In genomic region chr2:26576462-26576861, GRCm38 (mm10) we compare ENCODE assay signal across 12 mouse cellular contexts. TPM values are rescaled to one million over a fixed set of nuclear protein-coding genes. Genes with fewer than 3 reads are reported as not detected.
A peak's percentile ranks its signal among the peaks of the same experiment; 100 is the strongest.
DNase-seq lines count a peak whose midpoint lies in the region; ATAC-seq and TF ChIP-seq lines count a peak whose summit lies in the region.
"Had no signal": no experiment of that assay in that cellular context is flagged by ENCODE, and none has a peak within 500 bp of the region (broad histone marks: within the 10 kb centered on the region; RNA-seq: fewer than 3 reads in every experiment).

No protein-coding gene starts in this region.

- no peak for ATAC-seq in heart, embryonic 13.5 days (ENCODE audit: extremely low read depth, insufficient number of reproducible peaks, low FRiP score, low TSS enrichment)
- no peak for ATAC-seq in lung, postnatal 0 days
- ATAC-seq in heart, postnatal 0 days (ENCODE audit: insufficient read depth, low read depth), result no peak

- no peaks in the 10 kb centered on the region for H3K9me3 ChIP-seq in heart, embryonic 13.5 days
- no peaks in the 10 kb centered on the region for H3K9me3 ChIP-seq in lung, postnatal 0 days (ENCODE audit: low read length)
- no peaks in the 10 kb centered on the region for H3K9me3 ChIP-seq in heart, postnatal 0 days (replicated peaks; ENCODE audit: control insufficient read depth, low read length)

- peaks cover 84% of the 10 kb centered on the region for H3K4me1 ChIP-seq in heart, embryonic 13.5 days
- H3K4me1 ChIP-seq in lung, postnatal 0 days (ENCODE audit: insufficient read depth, low read depth, low read length), result peaks cover 13% of the 10 kb centered on the region
- H3K4me1 ChIP-seq in heart, postnatal 0 days (ENCODE audit: control insufficient read depth, insufficient read depth), result peaks cover 42% of the 10 kb centered on the region
- peaks cover 2% of the 10 kb centered on the region; the same call in 1 of the 2 replicates for H3K4me1 ChIP-seq in small intestine, adult 2 months (ENCODE audit: control insufficient read depth, insufficient read depth, insufficient read length, low read length)

- no peaks in the 10 kb centered on the region for H3K36me3 ChIP-seq in heart, embryonic 13.5 days
- H3K36me3 ChIP-seq in lung, postnatal 0 days (ENCODE audit: insufficient read depth, low read length), result no peaks in the 10 kb centered on the region
- no peaks in the 10 kb centered on the region for H3K36me3 ChIP-seq in heart, postnatal 0 days (replicated peaks; ENCODE audit: control insufficient read depth, insufficient read depth, low read length)
- no peaks in the 10 kb centered on the region for H3K36me3 ChIP-seq in small intestine, adult 2 months (ENCODE audit: control insufficient read depth, insufficient read depth, low read length)

- H3K9ac ChIP-seq in heart, embryonic 13.5 days, result no peak overlapping the region
- no peak overlapping the region for H3K9ac ChIP-seq in lung, postnatal 0 days (replicated peaks; ENCODE audit: low read depth)
- no peak overlapping the region for H3K9ac ChIP-seq in heart, postnatal 0 days (replicated peaks; ENCODE audit: low read depth, low read length)

- no peak for TF ChIP-seq CTCF in lung, postnatal 0 days (IDR thresholded peaks at IDR 0.05)
- TF ChIP-seq CTCF in heart, postnatal 0 days (IDR thresholded peaks at IDR 0.05; ENCODE audit: low read depth), result no peak
- no peak for TF ChIP-seq CTCF in small intestine, adult 2 months (IDR thresholded peaks at IDR 0.05; ENCODE audit: extremely low read depth, insufficient read length, insufficient replicate concordance, low read depth, low read length)

- 0 out of 2 replicates have a peak overlapping the region, but pooled peaks have one; percentile 2 for H3K4me2 ChIP-seq in heart, embryonic 13.5 days
- peak overlapping the region; percentile 19; the same call in 1 of the 2 replicates for H3K4me2 ChIP-seq in lung, postnatal 0 days (replicated peaks; ENCODE audit: low read depth, low read length)
- no peak overlapping the region for H3K4me2 ChIP-seq in heart, postnatal 0 days (ENCODE audit: low read depth, low read length)

- TF ChIP-seq EP300 in lung, postnatal 0 days (IDR thresholded peaks at IDR 0.05), result no peak
- no peak for TF ChIP-seq EP300 in heart, postnatal 0 days (IDR thresholded peaks at IDR 0.05; ENCODE audit: low read depth)

- no peak overlapping the region for H3K4me3 ChIP-seq in heart, embryonic 13.5 days
- no peak overlapping the region for H3K4me3 ChIP-seq in lung, postnatal 0 days (ENCODE audit: low read depth, low read length)
- H3K4me3 ChIP-seq in heart, postnatal 0 days (ENCODE audit: low read depth, low read length), result no peak overlapping the region
- H3K4me3 ChIP-seq in small intestine, adult 2 months (ENCODE audit: low read depth, low read length), result no peak overlapping the region

- WGBS in heart, embryonic 13.5 days, result 44% methylated on average over 4 of the region's 4 CpGs
- 48% methylated on average over 4 of the region's 4 CpGs for WGBS in lung, postnatal 0 days
- WGBS in heart, postnatal 0 days, result 58% methylated on average over 4 of the region's 4 CpGs
- 59% methylated on average over 4 of the region's 4 CpGs for WGBS in small intestine, adult 2 months

- peak overlapping the region; percentile 90 for H3K27ac ChIP-seq in heart, embryonic 13.5 days (replicated peaks)
- H3K27ac ChIP-seq in lung, postnatal 0 days (ENCODE audit: low read length), result peak overlapping the region; percentile 89
- H3K27ac ChIP-seq in heart, postnatal 0 days (ENCODE audit: low read depth), result peak overlapping the region; percentile 90
- peak overlapping the region; percentile 45; the same call in 1 of the 2 replicates for H3K27ac ChIP-seq in small intestine, adult 2 months (ENCODE audit: insufficient read depth, low read depth, low read length)

- no peaks in the 10 kb centered on the region for H3K27me3 ChIP-seq in heart, embryonic 13.5 days (replicated peaks)
- H3K27me3 ChIP-seq in lung, postnatal 0 days (replicated peaks; ENCODE audit: insufficient read depth, low read length), result no peaks in the 10 kb centered on the region
- no peaks in the 10 kb centered on the region for H3K27me3 ChIP-seq in heart, postnatal 0 days (ENCODE audit: control insufficient read depth, insufficient read depth, low read length)
- H3K27me3 ChIP-seq in small intestine, adult 2 months (ENCODE audit: control insufficient read depth, insufficient read depth, low read length), result no peaks in the 10 kb centered on the region

- no peak for DNase-seq in heart, adult 18-20 months
- no peak for DNase-seq in lung, postnatal 0 days (ENCODE audit: low spot score)
- DNase-seq in lung, adult 18-20 months, result no peak
- no peak for DNase-seq in heart, postnatal 0 days (ENCODE audit: low spot score)
- no peak for DNase-seq in gastrocnemius, adult 18-20 months (ENCODE audit: low spot score)
- DNase-seq in cerebellum, postnatal 25 days, result no peak
- DNase-seq: cerebellum, adult 11 months had no signal

- no peak for TF ChIP-seq POLR2A in small intestine, adult 2 months (IDR thresholded peaks at IDR 0.05; ENCODE audit: low read depth, low read length)

RNA-seq across cellular contexts. Expression of gene Egfl7, which starts 3.4 kb away (rescaled TPM):
- 170 and 185 TPM in 2 replicates for polyA plus RNA-seq in heart, embryonic 13.5 days (2015; fragmentation: Nextera tagmentation; extraction: Ambion mirVana)
- 10 to 100 TPM; 94.2 to 94.8 TPM for total RNA-seq in heart, adult 18-20 months (2021)
- polyA plus RNA-seq in lung, postnatal 0 days (2015; fragmentation: Nextera tagmentation; extraction: Ambion mirVana), result 412 and 467 TPM in 2 replicates
- total RNA-seq in heart, postnatal 0 days (2014; rRNA removed; ENCODE audit: low replicate concordance), result 375 and 401 TPM in 2 replicates
- polyA plus RNA-seq in heart, postnatal 0 days (2015; fragmentation: Nextera tagmentation; extraction: Ambion mirVana), result 158 and 159 TPM in 2 replicates
- polyA plus RNA-seq in small intestine, adult 2 months (2012; rRNA removed), result 61.1 and 96.8 TPM in 2 replicates
- 10 to 100 TPM; 19.6 to 34.7 TPM for total RNA-seq in gastrocnemius, adult 18-20 months (2021)

RNA-seq across cellular contexts. Expression of gene Gm20532, which starts 10.0 kb away (rescaled TPM):
- not detected in 2 replicates for polyA plus RNA-seq in heart, embryonic 13.5 days (2015; fragmentation: Nextera tagmentation; extraction: Ambion mirVana)
- not detected for total RNA-seq in heart, adult 18-20 months (2021)
- polyA plus RNA-seq in lung, postnatal 0 days (2015; fragmentation: Nextera tagmentation; extraction: Ambion mirVana), result not detected in 2 replicates
- total RNA-seq in heart, postnatal 0 days (2014; rRNA removed; ENCODE audit: low replicate concordance), result not detected in 2 replicates
- polyA plus RNA-seq in heart, postnatal 0 days (2015; fragmentation: Nextera tagmentation; extraction: Ambion mirVana), result not detected in 2 replicates
- polyA plus RNA-seq in small intestine, adult 2 months (2012; rRNA removed), result not detected in 2 replicates
- total RNA-seq in gastrocnemius, adult 18-20 months (2021), result not detected
- total RNA-seq: layer of hippocampus, postnatal 10 days had no signal
- polyA plus RNA-seq: embryonic facial prominence, embryonic 14.5 days; gonadal fat pad, adult 2 months had no signal

RNA-seq across cellular contexts. Expression of gene Agpat2, which starts 27.8 kb away (rescaled TPM):
- 21.8 and 23.2 TPM in 2 replicates for polyA plus RNA-seq in heart, embryonic 13.5 days (2015; fragmentation: Nextera tagmentation; extraction: Ambion mirVana)
- 10 to 100 TPM; 53.9 to 88.6 TPM for total RNA-seq in heart, adult 18-20 months (2021)
- 59.5 and 72.8 TPM in 2 replicates for polyA plus RNA-seq in lung, postnatal 0 days (2015; fragmentation: Nextera tagmentation; extraction: Ambion mirVana)
- 41.0 and 49.3 TPM in 2 replicates for total RNA-seq in heart, postnatal 0 days (2014; rRNA removed; ENCODE audit: low replicate concordance)
- polyA plus RNA-seq in heart, postnatal 0 days (2015; fragmentation: Nextera tagmentation; extraction: Ambion mirVana), result 23.9 and 24.1 TPM in 2 replicates
- polyA plus RNA-seq in small intestine, adult 2 months (2012; rRNA removed), result 288 and 515 TPM in 2 replicates
- total RNA-seq in gastrocnemius, adult 18-20 months (2021), result 1 to 10 TPM; 6.3 to 7.5 TPM

RNA-seq across cellular contexts. Expression of gene Fam69b, which starts 51.8 kb away (rescaled TPM):
- polyA plus RNA-seq in heart, embryonic 13.5 days (2015; fragmentation: Nextera tagmentation; extraction: Ambion mirVana), result 17.2 and 18.7 TPM in 2 replicates
- total RNA-seq in heart, adult 18-20 months (2021), result 10 to 100 TPM; 22.0 to 22.2 TPM
- polyA plus RNA-seq in lung, postnatal 0 days (2015; fragmentation: Nextera tagmentation; extraction: Ambion mirVana), result 6.2 and 8.2 TPM in 2 replicates
- total RNA-seq in heart, postnatal 0 days (2014; rRNA removed; ENCODE audit: low replicate concordance), result 16.5 and 23.2 TPM in 2 replicates
- 7.7 and 9.7 TPM in 2 replicates for polyA plus RNA-seq in heart, postnatal 0 days (2015; fragmentation: Nextera tagmentation; extraction: Ambion mirVana)
- 5.0 and 7.7 TPM in 2 replicates for polyA plus RNA-seq in small intestine, adult 2 months (2012; rRNA removed)
- total RNA-seq in gastrocnemius, adult 18-20 months (2021), result 1 to 10 TPM; 1.9 TPM

RNA-seq across cellular contexts. Expression of gene Notch1, which starts 60.0 kb away (rescaled TPM):
- 11.4 and 12.1 TPM in 2 replicates for polyA plus RNA-seq in heart, embryonic 13.5 days (2015; fragmentation: Nextera tagmentation; extraction: Ambion mirVana)
- 10 to 100 TPM; 29.8 to 30.5 TPM for total RNA-seq in heart, adult 18-20 months (2021)
- 11.8 and 14.7 TPM in 2 replicates for polyA plus RNA-seq in lung, postnatal 0 days (2015; fragmentation: Nextera tagmentation; extraction: Ambion mirVana)
- total RNA-seq in heart, postnatal 0 days (2014; rRNA removed; ENCODE audit: low replicate concordance), result 54.0 and 63.3 TPM in 2 replicates
- polyA plus RNA-seq in heart, postnatal 0 days (2015; fragmentation: Nextera tagmentation; extraction: Ambion mirVana), result 4.9 and 5.7 TPM in 2 replicates
- 19.6 and 21.6 TPM in 2 replicates for polyA plus RNA-seq in small intestine, adult 2 months (2012; rRNA removed)
- 10 to 100 TPM in 1 of 2 experiments, 1 to 10 TPM in 1; 6.1 to 10.0 TPM for total RNA-seq in gastrocnemius, adult 18-20 months (2021)
